Mouse (Mus musculus): Measurements from ENCODE around the gene Cyp2t4. TPM values are rescaled to one million over a fixed set of nuclear protein-coding genes. Genes with fewer than 3 reads are reported as not detected.

Cyp2t4 gene
- polyA plus RNA-seq, 1 experiment from 2014 or later, result 0.09 TPM

GRCm38 (mm10) chr7:27133757-27134156 lies 19.8 kb upstream of the Cyp2t4 start:
- no peaks in the 10 kb centered on the region for H3K4me1 ChIP-seq (ENCODE audit: control insufficient read depth, insufficient read depth, low read length)
- H3K9ac ChIP-seq (ENCODE audit: low read length), result no peak overlapping the region
- no peaks in the 10 kb centered on the region; the same call in 1 of the 2 replicates for H3K9me3 ChIP-seq (ENCODE audit: control insufficient read depth, low read length)
- H3K27me3 ChIP-seq (ENCODE audit: control insufficient read depth, insufficient read depth, low read length), result no peaks in the 10 kb centered on the region
- H3K4me2 ChIP-seq (ENCODE audit: low read depth, severe bottlenecking), result no peak overlapping the region
- no peaks in the 10 kb centered on the region for H3K36me3 ChIP-seq (ENCODE audit: control insufficient read depth, insufficient read depth, low read length)
- no peak for ATAC-seq (ENCODE audit: insufficient number of reproducible peaks, low FRiP score, low TSS enrichment, low read depth)
- H3K27ac ChIP-seq (replicated peaks; ENCODE audit: low read depth, low read length), result no peak overlapping the region
- no peak for DNase-seq (ENCODE audit: low spot score)
- no peak overlapping the region for H3K4me3 ChIP-seq (ENCODE audit: low read depth, low read length)
- 79% methylated on average over 4 of the region's 4 CpGs for WGBS

GRCm38 (mm10) chr7:27136410-27136996 lies 17.0 kb upstream of the Cyp2t4 start:
- no peak for ATAC-seq (ENCODE audit: insufficient number of reproducible peaks, low FRiP score, low TSS enrichment, low read depth)
- Histone ChIP-seq H3K9ac (ENCODE audit: low read length) (no peak overlapping the region), H3K4me3 (ENCODE audit: low read depth, low read length) (no peak overlapping the region), H3K36me3 (ENCODE audit: control insufficient read depth, insufficient read depth, low read length) (no peaks in the 10 kb centered on the region), H3K9me3 (ENCODE audit: control insufficient read depth, low read length) (peaks cover 4% of the 10 kb centered on the region; the same call in 1 of the 2 replicates), H3K27ac (replicated peaks; ENCODE audit: low read depth, low read length) (no peak overlapping the region), H3K4me2 (ENCODE audit: low read depth, severe bottlenecking) (no peak overlapping the region), H3K4me1 (ENCODE audit: control insufficient read depth, insufficient read depth, low read length) (no peaks in the 10 kb centered on the region), H3K27me3 (ENCODE audit: control insufficient read depth, insufficient read depth, low read length) (no peaks in the 10 kb centered on the region)
- DNase-seq (ENCODE audit: low spot score), result no peak
- WGBS, result 60% methylated on average over 8 of the region's 8 CpGs

- no peak overlapping the region for H3K27ac ChIP-seq (replicated peaks; ENCODE audit: low read depth, low read length)
- no peak for DNase-seq (ENCODE audit: low spot score)
- peaks cover 6% of the 10 kb centered on the region for H3K36me3 ChIP-seq (ENCODE audit: control insufficient read depth, insufficient read depth, low read length)
- no peaks in the 10 kb centered on the region for H3K27me3 ChIP-seq (ENCODE audit: control insufficient read depth, insufficient read depth, low read length)
- H3K4me2 ChIP-seq (ENCODE audit: low read depth, severe bottlenecking), result no peak overlapping the region
- 79% methylated on average over 13 of the region's 13 CpGs for WGBS
- no peak overlapping the region for H3K9ac ChIP-seq (ENCODE audit: low read length)
- no peaks in the 10 kb centered on the region for H3K4me1 ChIP-seq (ENCODE audit: control insufficient read depth, insufficient read depth, low read length)
- H3K4me3 ChIP-seq (ENCODE audit: low read depth, low read length), result no peak overlapping the region
- no peak for ATAC-seq (ENCODE audit: insufficient number of reproducible peaks, low FRiP score, low TSS enrichment, low read depth)
- H3K9me3 ChIP-seq (ENCODE audit: control insufficient read depth, low read length), result no peaks in the 10 kb centered on the region
These were observed 2.5 kb downstream of the Cyp2t4 start for GRCm38 (mm10) chr7:27156005-27156404.

GRCm38 (mm10) chr7:27158171-27158570 lies 4.7 kb downstream of the Cyp2t4 start:
- H3K9me3 ChIP-seq (ENCODE audit: control insufficient read depth, low read length), result no peaks in the 10 kb centered on the region
- no peak overlapping the region for H3K27ac ChIP-seq (replicated peaks; ENCODE audit: low read depth, low read length)
- 95% methylated on average over 9 of the region's 9 CpGs for WGBS
- H3K36me3 ChIP-seq (ENCODE audit: control insufficient read depth, insufficient read depth, low read length), result peaks cover 6% of the 10 kb centered on the region
- no peaks in the 10 kb centered on the region for H3K27me3 ChIP-seq (ENCODE audit: control insufficient read depth, insufficient read depth, low read length)
- no peak overlapping the region for H3K4me2 ChIP-seq (ENCODE audit: low read depth, severe bottlenecking)
- no peak overlapping the region for H3K9ac ChIP-seq (ENCODE audit: low read length)
- no peak for DNase-seq (ENCODE audit: low spot score)
- H3K4me1 ChIP-seq (ENCODE audit: control insufficient read depth, insufficient read depth, low read length), result 0 out of 2 replicates have a peak, but pooled peaks cover 3% of the 10 kb centered on the region
- ATAC-seq (ENCODE audit: insufficient number of reproducible peaks, low FRiP score, low TSS enrichment, low read depth), result no peak
- no peak overlapping the region for H3K4me3 ChIP-seq (ENCODE audit: low read depth, low read length)

- ATAC-seq (ENCODE audit: insufficient number of reproducible peaks, low FRiP score, low TSS enrichment, low read depth), result no peak
- H3K9ac ChIP-seq (ENCODE audit: low read length), result no peak overlapping the region
These were observed 5.7 kb downstream of the Cyp2t4 start for GRCm38 (mm10) chr7:27159256-27159655.

GRCm38 (mm10) chr7:27159882-27160281 lies 6.4 kb downstream of the Cyp2t4 start:
- ATAC-seq (ENCODE audit: insufficient number of reproducible peaks, low FRiP score, low TSS enrichment, low read depth), result peak; percentile 86
- no peak overlapping the region for H3K4me2 ChIP-seq (ENCODE audit: low read depth, severe bottlenecking)
- H3K27ac ChIP-seq (replicated peaks; ENCODE audit: low read depth, low read length), result no peak overlapping the region
- no peaks in the 10 kb centered on the region for H3K9me3 ChIP-seq (ENCODE audit: control insufficient read depth, low read length)
- peaks cover 12% of the 10 kb centered on the region for H3K36me3 ChIP-seq (ENCODE audit: control insufficient read depth, insufficient read depth, low read length)
- no peak overlapping the region for H3K4me3 ChIP-seq (ENCODE audit: low read depth, low read length)
- no peak overlapping the region for H3K9ac ChIP-seq (ENCODE audit: low read length)
- whole genome bisulfite sequencing, result 22% methylated on average over 8 of the region's 8 CpGs
- H3K27me3 ChIP-seq (ENCODE audit: control insufficient read depth, insufficient read depth, low read length), result no peaks in the 10 kb centered on the region
- H3K4me1 ChIP-seq (ENCODE audit: control insufficient read depth, insufficient read depth, low read length), result peaks cover 13% of the 10 kb centered on the region
- DNase-seq (ENCODE audit: low spot score), result peak; percentile 82

More at GRCm38 (mm10) chr7:27159256-27159655, 5.7 kb downstream of the Cyp2t4 start:
- Histone ChIP-seq H3K27ac (replicated peaks; ENCODE audit: low read depth, low read length) (no peak overlapping the region), H3K4me3 (ENCODE audit: low read depth, low read length) (no peak overlapping the region), H3K9me3 (ENCODE audit: control insufficient read depth, low read length) (no peaks in the 10 kb centered on the region), H3K4me2 (ENCODE audit: low read depth, severe bottlenecking) (no peak overlapping the region), H3K4me1 (ENCODE audit: control insufficient read depth, insufficient read depth, low read length) (peaks cover 8% of the 10 kb centered on the region; the same call in 1 of the 2 replicates), H3K27me3 (ENCODE audit: control insufficient read depth, insufficient read depth, low read length) (no peaks in the 10 kb centered on the region), H3K36me3 (ENCODE audit: control insufficient read depth, insufficient read depth, low read length) (peaks cover 8% of the 10 kb centered on the region)
- DNase-seq (ENCODE audit: low spot score), result no peak
- WGBS, result 98% methylated on average over 6 of the region's 6 CpGs

GRCm38 (mm10) chr7:27160921-27161320 lies 7.4 kb downstream of the Cyp2t4 start:
- H3K4me1 ChIP-seq (ENCODE audit: control insufficient read depth, insufficient read depth, low read length), result peaks cover 22% of the 10 kb centered on the region
- DNase-seq (ENCODE audit: low spot score) (no peak), ATAC-seq (ENCODE audit: insufficient number of reproducible peaks, low FRiP score, low TSS enrichment, low read depth) (no peak)
- H3K27ac ChIP-seq (replicated peaks; ENCODE audit: low read depth, low read length), result no peak overlapping the region
- no peak overlapping the region for H3K4me2 ChIP-seq (ENCODE audit: low read depth, severe bottlenecking)
- WGBS, result 90% methylated on average over 3 of the region's 3 CpGs
- H3K9ac ChIP-seq (ENCODE audit: low read length), result no peak overlapping the region
- no peaks in the 10 kb centered on the region for H3K9me3 ChIP-seq (ENCODE audit: control insufficient read depth, low read length)
- no peak overlapping the region for H3K4me3 ChIP-seq (ENCODE audit: low read depth, low read length)
- peaks cover 14% of the 10 kb centered on the region for H3K36me3 ChIP-seq (ENCODE audit: control insufficient read depth, insufficient read depth, low read length)
- no peaks in the 10 kb centered on the region for H3K27me3 ChIP-seq (ENCODE audit: control insufficient read depth, insufficient read depth, low read length)

- ATAC-seq (ENCODE audit: insufficient number of reproducible peaks, low FRiP score, low TSS enrichment, low read depth) (no peak), DNase-seq (ENCODE audit: low spot score) (no peak)
- 85% methylated on average over 4 of the region's 4 CpGs for WGBS
- Histone ChIP-seq H3K4me1 (ENCODE audit: control insufficient read depth, insufficient read depth, low read length) (peaks cover 22% of the 10 kb centered on the region), H3K9ac (ENCODE audit: low read length) (no peak overlapping the region), H3K9me3 (ENCODE audit: control insufficient read depth, low read length) (no peaks in the 10 kb centered on the region), H3K27me3 (ENCODE audit: control insufficient read depth, insufficient read depth, low read length) (no peaks in the 10 kb centered on the region), H3K4me3 (ENCODE audit: low read depth, low read length) (no peak overlapping the region), H3K4me2 (ENCODE audit: low read depth, severe bottlenecking) (no peak overlapping the region), H3K27ac (replicated peaks; ENCODE audit: low read depth, low read length) (no peak overlapping the region), H3K36me3 (ENCODE audit: control insufficient read depth, insufficient read depth, low read length) (peaks cover 14% of the 10 kb centered on the region)
These were observed 8.2 kb downstream of the Cyp2t4 start for GRCm38 (mm10) chr7:27161744-27162143.
